Mouse (Mus musculus): Measurements from ENCODE around the gene Gpatch3. TPM values are rescaled to one million over a fixed set of nuclear protein-coding genes. Genes with fewer than 3 reads are reported as not detected.

The Gpatch3 gene
- 6.3 and 9.9 TPM in 2 replicates for polyA plus RNA-seq (2015; fragmentation: Nextera tagmentation; extraction: Ambion mirVana)

GRCm38 (mm10) chr4:133574070-133574842, at the start of gene Gpatch3:
Gene Gpatch3, plus strand, starts transcription at chr4:133574745.
- peak within 1 kb of the TSS; percentile 82 for H3K27ac ChIP-seq
- H3K36me3 ChIP-seq: peaks cover 14% of the 10 kb centered on the region; the same call in 1 of the 2 replicates
- peak within 1 kb of the TSS; percentile 70 for H3K9ac ChIP-seq
- H3K4me2 ChIP-seq: peak within 1 kb of the TSS; percentile 91
- no peaks in the 10 kb centered on the region for H3K9me3 ChIP-seq
- H3K4me3 ChIP-seq: peak within 1 kb of the TSS; percentile 76
- 5% methylated on average over 44 of the region's 44 CpGs for WGBS
- no peaks in the 10 kb centered on the region for H3K27me3 ChIP-seq
- H3K4me1 ChIP-seq: peaks cover 16% of the 10 kb centered on the region
- ATAC-seq (ENCODE audit: borderline replicate concordance, extremely low read depth, low FRiP score, low TSS enrichment): peak; percentile 89

GRCm38 (mm10) chr4:133527788-133528187, 46.8 kb upstream of the Gpatch3 start:
- Histone ChIP-seq H3K9me3 (no peaks in the 10 kb centered on the region), H3K36me3 (peaks cover 42% of the 10 kb centered on the region), H3K4me1 (no peaks in the 10 kb centered on the region), H3K4me2 (no peak overlapping the region), H3K9ac (no peak overlapping the region), H3K4me3 (no peak overlapping the region), H3K27me3 (no peaks in the 10 kb centered on the region), H3K27ac (no peak overlapping the region)
- no peak for ATAC-seq (ENCODE audit: borderline replicate concordance, extremely low read depth, low FRiP score, low TSS enrichment)
- 66% methylated on average over 16 of the region's 16 CpGs for WGBS

GRCm38 (mm10) chr4:133532777-133533176, 41.8 kb upstream of the Gpatch3 start:
- H3K4me1 ChIP-seq: no peaks in the 10 kb centered on the region
- no peak for ATAC-seq (ENCODE audit: borderline replicate concordance, extremely low read depth, low FRiP score, low TSS enrichment)
- H3K9me3 ChIP-seq: no peaks in the 10 kb centered on the region
- no peaks in the 10 kb centered on the region for H3K27me3 ChIP-seq
- H3K36me3 ChIP-seq: peaks cover 83% of the 10 kb centered on the region
- H3K9ac ChIP-seq: no peak overlapping the region
- 83% methylated on average over 3 of the region's 3 CpGs for WGBS
- H3K27ac ChIP-seq: no peak overlapping the region
- H3K4me3 ChIP-seq: no peak overlapping the region
- no peak overlapping the region for H3K4me2 ChIP-seq

GRCm38 (mm10) chr4:133536081-133536480, 38.5 kb upstream of the Gpatch3 start:
- no peak overlapping the region for H3K9ac ChIP-seq
- H3K4me3 ChIP-seq: no peak overlapping the region
- ATAC-seq (ENCODE audit: borderline replicate concordance, extremely low read depth, low FRiP score, low TSS enrichment): no peak
- WGBS: 86% methylated on average over 3 of the region's 3 CpGs
- no peak overlapping the region for H3K4me2 ChIP-seq
- no peak overlapping the region for H3K27ac ChIP-seq
- no peaks in the 10 kb centered on the region for H3K27me3 ChIP-seq
- no peaks in the 10 kb centered on the region for H3K9me3 ChIP-seq
- no peaks in the 10 kb centered on the region for H3K4me1 ChIP-seq
- peaks cover 82% of the 10 kb centered on the region for H3K36me3 ChIP-seq

- Histone ChIP-seq H3K27me3 (no peaks in the 10 kb centered on the region), H3K9me3 (no peaks in the 10 kb centered on the region), H3K36me3 (peaks cover 81% of the 10 kb centered on the region), H3K9ac (no peak overlapping the region), H3K4me2 (no peak overlapping the region), H3K4me1 (no peaks in the 10 kb centered on the region), H3K27ac (no peak overlapping the region), H3K4me3 (no peak overlapping the region)
- 93% methylated on average over 5 of the region's 5 CpGs for WGBS
- ATAC-seq (ENCODE audit: borderline replicate concordance, extremely low read depth, low FRiP score, low TSS enrichment): no peak
Observed at GRCm38 (mm10) chr4:133536652-133537051, 37.9 kb upstream of the Gpatch3 start.

GRCm38 (mm10) chr4:133545272-133546231, 29.0 kb upstream of the Gpatch3 start, which contains the start of gene Nudc:
Gene Nudc, minus strand, starts transcription at chr4:133545996.
- Histone ChIP-seq H3K27me3 (no peaks in the 10 kb centered on the region), H3K36me3 (peaks cover 10% of the 10 kb centered on the region; the same call in 1 of the 2 replicates), H3K4me1 (peaks cover 18% of the 10 kb centered on the region), H3K27ac (peak within 1 kb of the TSS; percentile 82), H3K4me3 (peak within 1 kb of the TSS; percentile 100), H3K9me3 (no peaks in the 10 kb centered on the region; the same call in 1 of the 2 replicates), H3K4me2 (peak within 1 kb of the TSS; percentile 74), H3K9ac (peak within 1 kb of the TSS; percentile 91)
- under 1% methylated on average over 74 of the region's 77 CpGs for WGBS
- ATAC-seq (ENCODE audit: borderline replicate concordance, extremely low read depth, low FRiP score, low TSS enrichment): peak; percentile 96

GRCm38 (mm10) chr4:133552029-133552428, 22.5 kb upstream of the Gpatch3 start:
- Histone ChIP-seq H3K4me1 (no peaks in the 10 kb centered on the region), H3K27ac (no peak overlapping the region), H3K27me3 (peaks cover 5% of the 10 kb centered on the region; the same call in 1 of the 2 replicates), H3K9me3 (no peaks in the 10 kb centered on the region; the same call in 1 of the 2 replicates), H3K4me2 (no peak overlapping the region), H3K4me3 (no peak overlapping the region), H3K36me3 (no peaks in the 10 kb centered on the region), H3K9ac (no peak overlapping the region)
- no peak for ATAC-seq (ENCODE audit: borderline replicate concordance, extremely low read depth, low FRiP score, low TSS enrichment)
- 100% methylated on average over 1 of the region's 1 CpGs for WGBS

- WGBS: 51% methylated on average over 10 of the region's 10 CpGs
- Histone ChIP-seq H3K9ac (no peak within 1 kb of the TSS), H3K4me1 (no peaks in the 10 kb centered on the region), H3K27ac (no peak within 1 kb of the TSS), H3K4me2 (no peak within 1 kb of the TSS), H3K9me3 (no peaks in the 10 kb centered on the region; the same call in 1 of the 2 replicates), H3K4me3 (no peak within 1 kb of the TSS), H3K27me3 (peaks cover 5% of the 10 kb centered on the region; the same call in 1 of the 2 replicates), H3K36me3 (no peaks in the 10 kb centered on the region)
- 0 out of 2 replicates have a peak, but pooled peaks have one; percentile 23 for ATAC-seq (ENCODE audit: borderline replicate concordance, extremely low read depth, low FRiP score, low TSS enrichment)
Observed at GRCm38 (mm10) chr4:133552768-133553447, 21.6 kb upstream of the Gpatch3 start, which contains the start of gene Nr0b2. Gene Nr0b2, plus strand, starts transcription at chr4:133553376.

- Histone ChIP-seq H3K36me3 (no peaks in the 10 kb centered on the region), H3K4me3 (no peak overlapping the region), H3K9me3 (no peaks in the 10 kb centered on the region), H3K4me1 (no peaks in the 10 kb centered on the region), H3K4me2 (no peak overlapping the region), H3K27me3 (peaks cover 5% of the 10 kb centered on the region; the same call in 1 of the 2 replicates), H3K9ac (no peak overlapping the region), H3K27ac (no peak overlapping the region)
- WGBS: 61% methylated on average over 19 of the region's 19 CpGs
- ATAC-seq (ENCODE audit: borderline replicate concordance, extremely low read depth, low FRiP score, low TSS enrichment): no peak
Observed at GRCm38 (mm10) chr4:133553448-133554330, 20.9 kb upstream of the Gpatch3 start.

- no peaks in the 10 kb centered on the region for H3K9me3 ChIP-seq
- ATAC-seq (ENCODE audit: borderline replicate concordance, extremely low read depth, low FRiP score, low TSS enrichment): 0 out of 2 replicates have a peak, but pooled peaks have one; percentile 42
- H3K27me3 ChIP-seq: peaks cover 5% of the 10 kb centered on the region; the same call in 1 of the 2 replicates
- H3K9ac ChIP-seq: no peak overlapping the region
- H3K36me3 ChIP-seq: no peaks in the 10 kb centered on the region
- no peak overlapping the region for H3K27ac ChIP-seq
- 19% methylated on average over 10 of the region's 10 CpGs for WGBS
- H3K4me3 ChIP-seq: no peak overlapping the region
- H3K4me2 ChIP-seq: no peak overlapping the region
- no peaks in the 10 kb centered on the region for H3K4me1 ChIP-seq
Observed at GRCm38 (mm10) chr4:133557041-133557717, 17.4 kb upstream of the Gpatch3 start.
